Mouse (Mus musculus): ENCODE data around the gene Gm20431.

Gene Gm20431

GRCm38 (mm10) chr2:167565682-167566081 is 95.6 kb downstream of the Gm20431 start:
- peak; percentile 49 for DNase-seq

GRCm38 (mm10) chr2:167565312-167565656 is 96.0 kb downstream of the Gm20431 start:
- no peak for DNase-seq

GRCm38 (mm10) chr2:167564551-167565311 is 96.6 kb downstream of the Gm20431 start:
- DNase-seq: peak; percentile 53

- peak; percentile 34 for DNase-seq
Observed at GRCm38 (mm10) chr2:167563703-167564102, 97.6 kb downstream of the Gm20431 start.

GRCm38 (mm10) chr2:167563035-167563434 is 98.3 kb downstream of the Gm20431 start:
- DNase-seq: no peak

GRCm38 (mm10) chr2:167562101-167562500 is 99.2 kb downstream of the Gm20431 start:
- DNase-seq: no peak

- no peak for DNase-seq
Observed at GRCm38 (mm10) chr2:167559413-167559812, 101.9 kb downstream of the Gm20431 start.
